Mouse (Mus musculus): ENCODE measurements at regions not wholly inside any gene's neighbourhood (a gene's known extent, or its start where the extent isn't known, plus 50 kb on each side); places are given as distances from the start of the nearest gene placed in this dataset.

GRCm38 (mm10) chr12:7746708-7747107 is 230.7 kb upstream of the Apob start:
- no peaks in the 10 kb centered on the region for H3K36me3 ChIP-seq
- H3K27ac ChIP-seq, result no peak overlapping the region
- H3K4me2 ChIP-seq (replicated peaks), result no peak overlapping the region
- H3K27me3 ChIP-seq, result no peaks in the 10 kb centered on the region
- no peak for ATAC-seq (ENCODE audit: insufficient number of reproducible peaks, insufficient read depth, low FRiP score, low TSS enrichment)
- H3K9me3 ChIP-seq, result no peaks in the 10 kb centered on the region
- 59% methylated on average over 2 of the region's 2 CpGs for WGBS
- no peak overlapping the region for H3K4me3 ChIP-seq
- no peak overlapping the region for H3K9ac ChIP-seq
- no peaks in the 10 kb centered on the region for H3K4me1 ChIP-seq

DNA sequence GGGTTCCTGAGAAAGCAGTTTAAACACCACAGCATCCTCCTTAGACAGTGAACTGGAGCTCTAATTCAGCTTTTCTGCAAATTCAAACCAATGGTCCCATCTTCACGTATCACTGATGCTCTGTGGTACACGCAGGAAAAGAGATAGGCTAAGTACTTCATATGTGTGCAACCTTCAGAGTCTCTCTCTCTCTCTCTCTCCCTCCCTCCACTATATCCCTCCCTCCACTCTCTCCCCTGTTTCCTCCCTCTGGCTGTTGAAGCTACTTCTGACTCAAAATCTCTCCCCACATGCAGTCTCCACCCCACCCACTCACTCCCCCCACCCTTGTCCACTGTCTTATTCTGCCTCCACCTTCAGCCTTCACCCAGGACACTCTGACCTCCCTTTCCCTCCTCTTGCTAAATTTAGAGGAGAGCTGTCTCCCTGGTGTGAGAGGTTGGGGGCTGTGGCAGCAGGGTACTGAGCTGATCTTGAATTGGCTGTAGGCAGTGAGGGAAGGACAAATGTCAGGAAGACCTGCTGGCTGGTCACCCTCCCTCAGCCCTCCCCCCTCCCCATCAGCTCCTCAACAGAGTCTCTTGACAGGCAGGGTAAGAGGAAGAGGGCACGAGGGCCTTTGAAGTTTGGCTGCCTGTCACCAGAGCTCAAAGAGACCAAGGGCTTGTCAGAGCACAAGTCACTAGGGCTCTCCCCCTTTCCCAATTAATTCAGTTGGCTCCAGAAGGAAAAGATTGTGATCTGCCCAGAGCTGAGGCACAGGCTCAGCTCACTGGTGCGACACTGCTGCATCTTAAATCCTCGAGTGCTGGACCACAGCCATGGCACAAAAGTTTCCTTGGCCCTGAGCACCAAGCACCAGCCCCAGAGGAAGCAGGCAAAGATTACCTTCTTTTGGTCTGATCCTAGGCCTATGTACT is 227.9 kb upstream of the Apob start:
- 29% methylated on average over 5 of the region's 5 CpGs for WGBS
- Histone ChIP-seq H3K9me3 (no peaks in the 10 kb centered on the region), H3K27me3 (no peaks in the 10 kb centered on the region), H3K4me2 (replicated peaks) (no peak overlapping the region), H3K27ac (no peak overlapping the region), H3K4me1 (no peaks in the 10 kb centered on the region), H3K36me3 (no peaks in the 10 kb centered on the region), H3K9ac (no peak overlapping the region), H3K4me3 (no peak overlapping the region)
- ATAC-seq (ENCODE audit: insufficient number of reproducible peaks, insufficient read depth, low FRiP score, low TSS enrichment), result 0 out of 2 replicates have a peak, but pooled peaks have one; percentile 60

DNA sequence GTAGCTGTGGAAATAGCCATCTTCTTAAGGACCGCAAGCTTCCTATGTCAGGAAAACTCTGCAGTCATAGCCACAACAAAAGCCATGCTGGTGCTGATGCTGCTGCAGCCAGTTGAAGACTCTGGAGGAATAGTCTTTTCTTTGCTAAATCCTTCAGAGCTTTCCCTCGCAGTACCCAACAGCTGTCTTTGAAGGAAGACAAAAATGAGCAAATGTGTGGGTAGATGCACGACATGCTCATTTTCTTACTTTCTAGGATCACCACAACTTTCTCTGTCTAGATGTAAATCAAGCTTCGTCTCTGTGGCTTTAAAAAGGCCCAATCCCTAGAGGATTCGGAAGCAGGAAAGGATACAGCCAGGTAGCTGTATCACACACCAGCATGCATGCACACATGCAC is 222.6 kb upstream of the Apob start:
- ATAC-seq (ENCODE audit: insufficient number of reproducible peaks, insufficient read depth, low FRiP score, low TSS enrichment), result no peak
- H3K4me2 ChIP-seq (replicated peaks), result no peak overlapping the region
- H3K36me3 ChIP-seq, result no peaks in the 10 kb centered on the region
- no peaks in the 10 kb centered on the region for H3K9me3 ChIP-seq
- 85% methylated on average over 5 of the region's 5 CpGs for WGBS
- no peaks in the 10 kb centered on the region for H3K4me1 ChIP-seq
- no peak overlapping the region for H3K4me3 ChIP-seq
- H3K27me3 ChIP-seq, result no peaks in the 10 kb centered on the region
- no peak overlapping the region for H3K27ac ChIP-seq
- H3K9ac ChIP-seq, result no peak overlapping the region

DNA sequence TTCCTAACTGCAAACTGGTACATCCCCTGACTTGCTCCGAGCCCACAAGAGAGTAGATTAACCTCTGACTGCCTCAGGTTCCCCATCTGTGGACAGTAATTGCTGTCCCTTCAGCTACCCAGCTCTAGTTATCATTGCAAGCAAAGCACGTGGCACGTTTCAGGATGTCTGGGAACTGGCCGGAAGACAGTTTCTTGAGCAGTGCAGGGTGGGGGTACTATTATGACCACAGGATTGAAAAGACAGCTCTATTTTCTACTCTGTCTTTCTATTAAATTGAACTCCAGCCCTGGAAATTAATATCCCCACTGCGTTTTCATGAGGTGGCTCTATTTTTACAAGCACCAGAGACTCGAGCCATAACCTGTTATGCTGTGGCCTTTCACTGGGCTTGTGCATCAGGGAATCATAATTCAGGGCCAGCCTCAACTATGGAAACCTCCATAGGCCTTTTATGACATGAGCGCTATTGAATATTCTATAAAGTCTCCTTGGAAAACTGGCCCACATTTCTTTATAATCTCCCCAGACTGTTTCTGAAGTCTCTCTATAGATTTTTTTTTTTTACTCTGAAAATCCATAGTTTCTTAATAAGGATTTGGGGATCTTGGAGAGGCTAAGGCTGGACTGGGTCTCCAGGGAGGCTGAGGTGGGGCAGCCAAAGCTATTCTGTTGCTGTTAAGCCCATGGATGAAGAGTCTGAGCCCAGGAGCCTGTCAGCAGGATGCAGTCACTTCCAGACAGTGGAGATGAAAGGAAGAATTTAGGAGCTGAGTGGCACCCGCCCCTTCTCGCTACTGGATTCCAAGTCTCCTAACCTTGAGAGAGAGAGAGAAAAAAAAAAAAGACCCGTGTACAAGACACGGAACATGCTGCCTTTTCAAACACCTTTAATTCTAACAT is 212.4 kb upstream of the Apob start:
- H3K4me1 ChIP-seq, result no peaks in the 10 kb centered on the region
- no peaks in the 10 kb centered on the region for H3K36me3 ChIP-seq
- no peak overlapping the region for H3K27ac ChIP-seq
- no peaks in the 10 kb centered on the region for H3K9me3 ChIP-seq
- H3K4me2 ChIP-seq (replicated peaks), result no peak overlapping the region
- H3K9ac ChIP-seq, result no peak overlapping the region
- WGBS, result 79% methylated on average over 11 of the region's 11 CpGs
- no peaks in the 10 kb centered on the region for H3K27me3 ChIP-seq
- ATAC-seq (ENCODE audit: insufficient number of reproducible peaks, insufficient read depth, low FRiP score, low TSS enrichment), result no peak
- no peak overlapping the region for H3K4me3 ChIP-seq

- no peak overlapping the region for H3K4me3 ChIP-seq
- no peak overlapping the region for H3K4me2 ChIP-seq (replicated peaks)
- no peaks in the 10 kb centered on the region for H3K9me3 ChIP-seq
- no peak overlapping the region for H3K9ac ChIP-seq
- no peak for ATAC-seq (ENCODE audit: insufficient number of reproducible peaks, insufficient read depth, low FRiP score, low TSS enrichment)
- no peak overlapping the region for H3K27ac ChIP-seq
- no peaks in the 10 kb centered on the region for H3K36me3 ChIP-seq
- 0 out of 2 replicates have a peak, but pooled peaks cover 3% of the 10 kb centered on the region for H3K4me1 ChIP-seq
- H3K27me3 ChIP-seq, result no peaks in the 10 kb centered on the region
- WGBS, result 39% methylated on average over 3 of the region's 3 CpGs
These were observed 203.3 kb upstream of the Apob start for GRCm38 (mm10) chr12:7774127-7774526.

DNA sequence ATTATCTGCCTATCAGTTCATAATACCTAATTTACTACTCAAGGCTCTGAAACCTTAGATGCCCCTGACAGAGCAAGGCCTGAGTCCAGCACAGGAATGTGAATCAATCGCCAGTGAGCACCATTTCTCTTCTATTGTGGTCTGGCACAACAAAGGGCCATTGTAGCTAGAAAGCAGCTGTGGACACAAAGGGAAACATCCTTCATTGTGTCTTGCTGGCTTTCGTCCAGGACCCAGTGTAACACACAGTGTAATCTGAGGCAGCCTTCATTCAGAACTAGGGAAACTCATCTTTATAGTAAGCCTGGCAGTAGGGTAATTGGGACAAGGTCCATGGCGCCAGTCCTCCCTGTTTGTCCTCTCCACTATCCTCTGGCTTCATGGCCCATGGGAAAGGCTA is 201.1 kb upstream of the Apob start:
- Histone ChIP-seq H3K27me3 (no peaks in the 10 kb centered on the region), H3K4me2 (replicated peaks) (no peak overlapping the region), H3K36me3 (no peaks in the 10 kb centered on the region), H3K4me1 (0 out of 2 replicates have a peak, but pooled peaks cover 3% of the 10 kb centered on the region), H3K27ac (no peak overlapping the region), H3K4me3 (no peak overlapping the region), H3K9ac (no peak overlapping the region), H3K9me3 (no peaks in the 10 kb centered on the region)
- peak; percentile 32; the same call in 1 of the 2 replicates for ATAC-seq (ENCODE audit: insufficient number of reproducible peaks, insufficient read depth, low FRiP score, low TSS enrichment)
- WGBS, result 59% methylated on average over 3 of the region's 3 CpGs

- 49% methylated on average over 10 of the region's 10 CpGs for WGBS
- H3K27me3 ChIP-seq, result no peaks in the 10 kb centered on the region
These were observed 200.0 kb upstream of the Apob start for GRCm38 (mm10) chr12:7777220-7778055.

GRCm38 (mm10) chr12:7778056-7778440 is 199.4 kb upstream of the Apob start:
- Histone ChIP-seq H3K27ac (no peak overlapping the region), H3K4me1 (0 out of 2 replicates have a peak, but pooled peaks cover 3% of the 10 kb centered on the region), H3K27me3 (no peaks in the 10 kb centered on the region), H3K9me3 (no peaks in the 10 kb centered on the region), H3K4me2 (replicated peaks) (no peak overlapping the region), H3K36me3 (no peaks in the 10 kb centered on the region), H3K4me3 (no peak overlapping the region), H3K9ac (no peak overlapping the region)
- no peak for ATAC-seq (ENCODE audit: insufficient number of reproducible peaks, insufficient read depth, low FRiP score, low TSS enrichment)
- WGBS, result 51% methylated on average over 6 of the region's 6 CpGs

More at GRCm38 (mm10) chr12:7777220-7778055, 200.0 kb upstream of the Apob start:
- no peak overlapping the region for H3K4me3 ChIP-seq
- no peak overlapping the region for H3K9ac ChIP-seq
- 0 out of 2 replicates have a peak, but pooled peaks cover 3% of the 10 kb centered on the region for H3K4me1 ChIP-seq
- ATAC-seq (ENCODE audit: insufficient number of reproducible peaks, insufficient read depth, low FRiP score, low TSS enrichment), result no peak
- no peaks in the 10 kb centered on the region for H3K9me3 ChIP-seq
- H3K27ac ChIP-seq, result no peak overlapping the region
- H3K4me2 ChIP-seq (replicated peaks), result no peak overlapping the region
- H3K36me3 ChIP-seq, result no peaks in the 10 kb centered on the region

- no peak overlapping the region for H3K27ac ChIP-seq
- no peaks in the 10 kb centered on the region for H3K4me1 ChIP-seq
- no peaks in the 10 kb centered on the region for H3K9me3 ChIP-seq
- no peaks in the 10 kb centered on the region for H3K36me3 ChIP-seq
- WGBS, result 75% methylated on average over 5 of the region's 5 CpGs
- no peak overlapping the region for H3K4me2 ChIP-seq (replicated peaks)
- ATAC-seq (ENCODE audit: insufficient number of reproducible peaks, insufficient read depth, low FRiP score, low TSS enrichment), result no peak
- no peak overlapping the region for H3K4me3 ChIP-seq
- H3K27me3 ChIP-seq, result no peaks in the 10 kb centered on the region
- no peak overlapping the region for H3K9ac ChIP-seq
These were observed 160.8 kb upstream of the Apob start for GRCm38 (mm10) chr12:7816616-7817015.

GRCm38 (mm10) chr12:7820006-7820704 is 157.3 kb upstream of the Apob start:
- 89% methylated on average over 4 of the region's 4 CpGs for WGBS
- H3K4me3 ChIP-seq, result no peak overlapping the region
- no peaks in the 10 kb centered on the region for H3K27me3 ChIP-seq
- H3K36me3 ChIP-seq, result no peaks in the 10 kb centered on the region
- H3K9me3 ChIP-seq, result no peaks in the 10 kb centered on the region
- H3K9ac ChIP-seq, result no peak overlapping the region
- no peak overlapping the region for H3K4me2 ChIP-seq (replicated peaks)
- H3K4me1 ChIP-seq, result no peaks in the 10 kb centered on the region
- H3K27ac ChIP-seq, result no peak overlapping the region
- no peak for ATAC-seq (ENCODE audit: insufficient number of reproducible peaks, insufficient read depth, low FRiP score, low TSS enrichment)

DNA sequence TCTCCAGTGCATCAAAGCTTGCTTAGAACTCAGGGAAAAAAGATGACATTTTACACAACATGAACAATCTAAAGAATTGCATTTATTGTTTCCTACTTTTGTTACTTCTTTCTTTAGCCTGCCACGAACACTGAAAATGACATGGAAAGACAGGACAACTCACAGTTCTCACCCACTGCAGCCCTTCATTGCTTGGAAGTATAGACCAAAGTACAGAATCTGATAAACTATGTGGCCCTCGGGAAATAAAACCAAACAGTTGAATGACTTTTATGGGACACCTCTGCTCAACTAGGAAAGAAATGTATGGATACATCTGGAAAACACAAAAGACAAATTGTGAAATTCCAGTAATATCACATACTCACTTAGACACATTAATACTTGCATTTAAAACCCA is 156.7 kb upstream of the Apob start:
- Histone ChIP-seq H3K9ac (no peak overlapping the region), H3K27ac (no peak overlapping the region), H3K9me3 (no peaks in the 10 kb centered on the region), H3K36me3 (no peaks in the 10 kb centered on the region), H3K4me3 (no peak overlapping the region), H3K4me2 (replicated peaks) (no peak overlapping the region), H3K4me1 (no peaks in the 10 kb centered on the region), H3K27me3 (no peaks in the 10 kb centered on the region)
- ATAC-seq (ENCODE audit: insufficient number of reproducible peaks, insufficient read depth, low FRiP score, low TSS enrichment), result no peak
- 84% methylated on average over 2 of the region's 2 CpGs for WGBS

All from embryonic facial prominence, embryonic 12.5 days (tissue).